Mouse (Mus musculus): ENCODE data around the gene Mfsd6. TPM values are rescaled to one million over a fixed set of nuclear protein-coding genes. Genes with fewer than 3 reads are reported as not detected.
"Not testable (repeated sequence)": the region's sequence is repeated elsewhere in the genome, so short reads cannot be mapped to it uniquely, and the experiment has no call there.

Mfsd6 gene
- polyA plus RNA-seq, 1 experiment from 2014 or later = 5.2 TPM

DNA sequence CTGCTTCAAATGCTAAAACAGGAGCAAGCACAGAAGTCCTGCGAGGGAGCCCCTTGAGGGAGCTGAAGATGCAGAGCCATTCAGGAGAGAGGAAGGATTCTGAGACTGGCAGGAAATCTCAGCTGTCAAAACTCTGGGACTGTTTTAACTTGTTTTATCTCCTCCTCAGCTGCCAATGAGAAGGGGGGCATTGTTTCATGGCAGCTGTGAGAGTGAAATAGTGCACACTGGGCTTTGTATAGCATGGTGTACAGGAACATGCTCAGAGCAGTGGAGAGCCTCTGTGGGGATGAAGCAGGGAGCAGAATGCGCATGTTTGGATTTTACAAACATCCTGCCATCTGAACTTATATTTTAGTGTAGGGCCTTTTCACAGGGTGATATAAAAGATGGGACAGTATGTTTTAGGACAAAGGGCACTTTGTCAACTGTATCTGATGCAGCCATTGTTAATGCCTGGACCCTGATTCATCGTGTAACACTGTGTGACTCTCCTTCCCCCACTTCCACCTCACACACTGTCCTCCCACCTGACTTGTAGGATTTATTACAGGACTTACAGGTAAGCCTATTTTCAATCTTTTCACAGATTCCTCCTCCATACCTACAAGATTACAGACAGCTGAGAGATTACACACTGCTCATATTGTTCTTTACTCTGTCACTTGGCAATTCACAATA, 9.1 kb downstream of the Mfsd6 start:
- no peaks in the 10 kb centered on the region for H3K27me3 ChIP-seq (ENCODE audit: control insufficient read depth, insufficient read depth, low read length)
- no peaks in the 10 kb centered on the region for H3K36me3 ChIP-seq (ENCODE audit: control insufficient read depth, insufficient read depth, low read length)
- no peak overlapping the region for H3K4me3 ChIP-seq (replicated peaks; ENCODE audit: low read length)
- H3K27ac ChIP-seq (ENCODE audit: low read length) = no peak overlapping the region
- ATAC-seq (ENCODE audit: insufficient read depth, low FRiP score) = no peak
- no peaks in the 10 kb centered on the region for H3K4me1 ChIP-seq (ENCODE audit: control insufficient read depth, insufficient read depth, low read length)
- WGBS = 45% methylated on average over 3 of the region's 3 CpGs
- H3K9me3 ChIP-seq (replicated peaks; ENCODE audit: control insufficient read depth, low read length) = no peaks in the 10 kb centered on the region
- H3K9ac ChIP-seq (ENCODE audit: low read length) = no peak overlapping the region
- H3K4me2 ChIP-seq (ENCODE audit: low read depth, low read length) = no peak overlapping the region

DNA sequence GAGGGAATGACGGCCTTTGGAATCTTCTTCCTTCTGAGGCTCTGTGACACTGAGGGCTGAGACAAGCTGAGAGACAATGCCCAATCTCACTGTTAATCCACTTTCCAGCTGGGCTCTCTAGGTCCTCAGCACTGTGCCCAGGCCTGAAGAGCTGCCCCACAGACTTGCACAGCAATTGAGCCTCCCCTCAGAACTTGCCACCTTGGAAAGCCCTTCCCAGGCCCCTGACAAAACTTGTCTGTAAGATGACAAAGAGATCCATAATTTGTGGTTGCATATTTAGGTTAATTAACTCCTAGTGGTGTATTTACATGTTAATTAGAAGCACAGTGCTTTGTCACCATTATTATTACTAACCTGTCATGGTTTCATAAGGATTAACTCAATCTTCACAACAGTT, 12.8 kb downstream of the Mfsd6 start:
- no peaks in the 10 kb centered on the region for H3K36me3 ChIP-seq (ENCODE audit: control insufficient read depth, insufficient read depth, low read length)
- 75% methylated on average over 1 of the region's 1 CpGs for WGBS
- no peak overlapping the region for H3K4me3 ChIP-seq (replicated peaks; ENCODE audit: low read length)
- H3K27ac ChIP-seq (ENCODE audit: low read length) = no peak overlapping the region
- H3K9me3 ChIP-seq (replicated peaks; ENCODE audit: control insufficient read depth, low read length) = no peaks in the 10 kb centered on the region
- no peaks in the 10 kb centered on the region for H3K27me3 ChIP-seq (ENCODE audit: control insufficient read depth, insufficient read depth, low read length)
- ATAC-seq (ENCODE audit: insufficient read depth, low FRiP score) = no peak
- H3K9ac ChIP-seq (ENCODE audit: low read length) = no peak overlapping the region
- no peak overlapping the region for H3K4me2 ChIP-seq (ENCODE audit: low read depth, low read length)
- no peaks in the 10 kb centered on the region for H3K4me1 ChIP-seq (ENCODE audit: control insufficient read depth, insufficient read depth, low read length)

DNA sequence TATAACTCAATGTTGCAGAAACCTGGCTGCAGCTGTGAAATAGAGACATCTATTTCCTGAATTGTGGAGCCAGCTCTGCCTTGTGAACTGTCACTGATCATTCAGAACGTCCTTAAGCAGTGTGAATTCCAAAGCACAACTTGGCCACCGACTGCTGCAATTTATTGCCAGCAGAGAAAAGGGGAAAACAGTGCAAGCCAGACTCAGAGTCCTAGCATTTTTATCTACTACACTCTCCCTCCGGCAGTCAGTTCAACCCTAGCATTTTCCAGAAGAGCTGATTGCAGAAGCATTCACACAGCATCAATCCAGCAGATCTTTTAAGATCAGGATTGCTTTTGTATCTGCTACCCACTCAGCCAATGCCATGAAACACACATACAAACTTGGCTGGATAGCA, 13.2 kb downstream of the Mfsd6 start:
- Histone ChIP-seq H3K4me1 (ENCODE audit: control insufficient read depth, insufficient read depth, low read length) (no peaks in the 10 kb centered on the region), H3K4me2 (ENCODE audit: low read depth, low read length) (no peak overlapping the region), H3K27ac (ENCODE audit: low read length) (no peak overlapping the region), H3K27me3 (ENCODE audit: control insufficient read depth, insufficient read depth, low read length) (no peaks in the 10 kb centered on the region), H3K36me3 (ENCODE audit: control insufficient read depth, insufficient read depth, low read length) (no peaks in the 10 kb centered on the region), H3K9ac (ENCODE audit: low read length) (no peak overlapping the region), H3K4me3 (replicated peaks; ENCODE audit: low read length) (no peak overlapping the region), H3K9me3 (replicated peaks; ENCODE audit: control insufficient read depth, low read length) (no peaks in the 10 kb centered on the region)
- 55% methylated on average over 3 of the region's 3 CpGs for WGBS
- no peak for ATAC-seq (ENCODE audit: insufficient read depth, low FRiP score)

GRCm38 (mm10) chr1:52708745-52709144, 18.5 kb downstream of the Mfsd6 start:
- ATAC-seq (ENCODE audit: insufficient read depth, low FRiP score) = no peak
- WGBS = 70% methylated on average over 6 of the region's 6 CpGs
- no peak overlapping the region for H3K4me2 ChIP-seq (ENCODE audit: low read depth, low read length)
- no peak overlapping the region for H3K4me3 ChIP-seq (replicated peaks; ENCODE audit: low read length)
- no peaks in the 10 kb centered on the region for H3K27me3 ChIP-seq (ENCODE audit: control insufficient read depth, insufficient read depth, low read length)
- no peaks in the 10 kb centered on the region for H3K36me3 ChIP-seq (ENCODE audit: control insufficient read depth, insufficient read depth, low read length)
- H3K9ac ChIP-seq (ENCODE audit: low read length) = no peak overlapping the region
- no peak overlapping the region for H3K27ac ChIP-seq (ENCODE audit: low read length)
- no peaks in the 10 kb centered on the region for H3K4me1 ChIP-seq (ENCODE audit: control insufficient read depth, insufficient read depth, low read length)
- no peaks in the 10 kb centered on the region for H3K9me3 ChIP-seq (replicated peaks; ENCODE audit: control insufficient read depth, low read length)

GRCm38 (mm10) chr1:52707030-52707429, 20.2 kb downstream of the Mfsd6 start:
- no peak for ATAC-seq (ENCODE audit: insufficient read depth, low FRiP score)
- H3K9me3 ChIP-seq (replicated peaks; ENCODE audit: control insufficient read depth, low read length) = no peaks in the 10 kb centered on the region
- H3K27me3 ChIP-seq (ENCODE audit: control insufficient read depth, insufficient read depth, low read length) = no peaks in the 10 kb centered on the region
- no peak overlapping the region for H3K9ac ChIP-seq (ENCODE audit: low read length)
- no peaks in the 10 kb centered on the region for H3K4me1 ChIP-seq (ENCODE audit: control insufficient read depth, insufficient read depth, low read length)
- H3K4me2 ChIP-seq (ENCODE audit: low read depth, low read length) = no peak overlapping the region
- no peaks in the 10 kb centered on the region for H3K36me3 ChIP-seq (ENCODE audit: control insufficient read depth, insufficient read depth, low read length)
- H3K27ac ChIP-seq (ENCODE audit: low read length) = no peak overlapping the region
- WGBS = 81% methylated on average over 3 of the region's 3 CpGs
- H3K4me3 ChIP-seq (replicated peaks; ENCODE audit: low read length) = no peak overlapping the region

DNA sequence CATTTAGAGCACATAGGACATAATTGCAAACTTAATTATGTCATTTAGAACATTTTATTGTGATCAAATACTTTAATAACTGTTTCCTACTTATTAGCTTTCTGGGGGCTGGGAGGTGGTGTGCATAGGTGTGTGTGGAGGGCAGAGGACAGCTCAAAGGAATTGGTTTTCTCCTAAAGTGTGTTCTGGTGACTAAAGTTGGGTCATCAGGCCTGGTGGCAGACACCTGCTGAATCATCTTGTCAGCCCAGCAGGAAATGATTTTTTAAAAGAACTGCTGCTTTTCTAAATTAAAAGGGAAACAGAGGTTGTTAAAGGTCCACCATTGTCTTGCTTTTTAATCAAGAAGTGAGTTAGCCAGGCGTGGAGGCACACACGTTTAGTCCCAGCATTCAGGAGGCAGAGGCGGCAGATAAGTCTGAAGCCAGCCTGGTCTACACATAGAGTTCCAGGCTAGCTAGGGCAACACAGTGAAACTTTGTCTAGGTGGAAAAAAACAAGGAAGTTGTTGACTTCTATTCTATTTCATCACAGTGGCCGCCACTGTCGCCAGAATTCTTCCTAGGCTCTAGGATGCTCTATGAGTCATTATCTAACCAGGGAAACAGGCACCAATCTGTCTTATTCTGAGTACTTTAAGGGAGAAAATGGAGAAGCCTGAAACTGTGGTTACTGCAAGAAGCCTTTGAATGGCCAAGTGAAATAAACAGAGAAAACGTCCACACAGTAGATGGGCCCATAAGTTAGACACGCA, 24.3 kb downstream of the Mfsd6 start:
- Histone ChIP-seq H3K36me3 (ENCODE audit: control insufficient read depth, insufficient read depth, low read length) (no peaks in the 10 kb centered on the region), H3K4me2 (ENCODE audit: low read depth, low read length) (no peak overlapping the region), H3K4me1 (ENCODE audit: control insufficient read depth, insufficient read depth, low read length) (no peaks in the 10 kb centered on the region), H3K4me3 (replicated peaks; ENCODE audit: low read length) (no peak overlapping the region), H3K27me3 (ENCODE audit: control insufficient read depth, insufficient read depth, low read length) (no peaks in the 10 kb centered on the region), H3K9ac (ENCODE audit: low read length) (no peak overlapping the region), H3K27ac (ENCODE audit: low read length) (no peak overlapping the region), H3K9me3 (replicated peaks; ENCODE audit: control insufficient read depth, low read length) (no peaks in the 10 kb centered on the region)
- WGBS = 80% methylated on average over 7 of the region's 7 CpGs
- no peak for ATAC-seq (ENCODE audit: insufficient read depth, low FRiP score)

DNA sequence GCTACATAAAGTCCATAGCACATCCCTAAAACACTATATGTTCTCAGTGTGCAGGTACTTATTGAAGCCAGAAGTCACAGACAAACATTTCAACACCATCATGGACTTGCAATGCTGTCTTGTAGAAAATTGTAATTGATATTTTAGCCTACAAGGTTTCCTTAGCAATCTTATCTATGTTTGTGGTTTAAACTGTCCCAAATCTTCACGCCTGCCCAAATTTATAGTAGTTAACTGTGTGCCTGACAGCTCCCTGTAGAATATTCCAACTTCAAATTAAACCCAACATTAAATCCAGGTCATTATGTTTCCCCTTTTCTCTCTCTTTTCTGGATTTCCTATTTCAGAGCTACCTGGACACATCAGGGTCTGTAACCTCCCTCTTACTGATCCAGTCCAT, 25.3 kb downstream of the Mfsd6 start:
- Histone ChIP-seq H3K27me3 (ENCODE audit: control insufficient read depth, insufficient read depth, low read length) (no peaks in the 10 kb centered on the region), H3K9me3 (replicated peaks; ENCODE audit: control insufficient read depth, low read length) (no peaks in the 10 kb centered on the region), H3K27ac (ENCODE audit: low read length) (no peak overlapping the region), H3K36me3 (ENCODE audit: control insufficient read depth, insufficient read depth, low read length) (no peaks in the 10 kb centered on the region), H3K4me1 (ENCODE audit: control insufficient read depth, insufficient read depth, low read length) (no peaks in the 10 kb centered on the region), H3K4me3 (replicated peaks; ENCODE audit: low read length) (no peak overlapping the region), H3K4me2 (ENCODE audit: low read depth, low read length) (no peak overlapping the region), H3K9ac (ENCODE audit: low read length) (no peak overlapping the region)
- 81% methylated on average over 1 of the region's 1 CpGs for WGBS
- no peak for ATAC-seq (ENCODE audit: insufficient read depth, low FRiP score)

DNA sequence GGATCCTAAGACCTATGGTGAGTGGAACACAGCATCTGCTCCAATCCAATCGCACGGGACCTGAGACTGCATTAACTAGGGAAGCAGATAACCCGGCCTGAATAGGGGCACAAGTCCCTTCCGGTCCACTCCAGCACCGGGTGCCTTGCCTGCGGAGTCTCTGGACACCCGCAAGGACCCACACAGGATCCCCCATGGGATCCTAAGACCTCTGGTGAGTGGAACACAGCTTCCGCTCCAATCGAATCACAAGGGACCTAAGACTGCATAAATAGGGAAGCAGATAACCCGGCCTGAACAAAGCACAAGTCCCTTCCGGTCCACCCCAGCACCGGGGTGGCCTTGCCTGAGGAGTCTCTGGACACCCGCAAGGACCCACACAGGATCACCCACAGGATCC, 32.8 kb downstream of the Mfsd6 start:
- not testable (repeated sequence) for H3K9ac ChIP-seq (ENCODE audit: low read length); H3K27ac ChIP-seq (ENCODE audit: low read length); ATAC-seq (ENCODE audit: insufficient read depth, low FRiP score); H3K4me2 ChIP-seq (ENCODE audit: low read depth, low read length); H3K4me1 ChIP-seq (ENCODE audit: control insufficient read depth, insufficient read depth, low read length); H3K27me3 ChIP-seq (ENCODE audit: control insufficient read depth, insufficient read depth, low read length); H3K4me3 ChIP-seq (replicated peaks; ENCODE audit: low read length); H3K36me3 ChIP-seq (ENCODE audit: control insufficient read depth, insufficient read depth, low read length); H3K9me3 ChIP-seq (replicated peaks; ENCODE audit: control insufficient read depth, low read length)
- WGBS = 92% methylated on average over 13 of the region's 13 CpGs

GRCm38 (mm10) chr1:52687636-52688035, 39.6 kb downstream of the Mfsd6 start:
- WGBS = 51% methylated on average over 8 of the region's 8 CpGs
- H3K27ac ChIP-seq (ENCODE audit: low read length) = peak overlapping the region; percentile 84

More at GRCm38 (mm10) chr1:52687636-52688035, 39.6 kb downstream of the Mfsd6 start:
- Histone ChIP-seq H3K4me2 (ENCODE audit: low read depth, low read length) (no peak overlapping the region), H3K4me3 (replicated peaks; ENCODE audit: low read length) (no peak overlapping the region), H3K9ac (ENCODE audit: low read length) (no peak overlapping the region), H3K4me1 (ENCODE audit: control insufficient read depth, insufficient read depth, low read length) (peaks cover 6% of the 10 kb centered on the region; the same call in 1 of the 2 replicates), H3K36me3 (ENCODE audit: control insufficient read depth, insufficient read depth, low read length) (no peaks in the 10 kb centered on the region), H3K27me3 (ENCODE audit: control insufficient read depth, insufficient read depth, low read length) (no peaks in the 10 kb centered on the region), H3K9me3 (replicated peaks; ENCODE audit: control insufficient read depth, low read length) (no peaks in the 10 kb centered on the region)
- ATAC-seq (ENCODE audit: insufficient read depth, low FRiP score) = peak; percentile 78; the same call in 1 of the 2 replicates

Measured in stomach, embryonic 16.5 days (tissue).